Mouse (Mus musculus) cerebellum, adult 18-20 months (tissue): ENCODE measurements at regions not wholly inside any gene's neighbourhood (a gene's known extent, or its start where the extent isn't known, plus 50 kb on each side); places are given as distances from the start of the nearest gene placed in this dataset.
"Not testable (repeated sequence)": the region's sequence is repeated elsewhere in the genome, so short reads cannot be mapped to it uniquely, and the experiment has no call there.

Experiments
- DNase-seq, 2 experiments: peaks; one replicate each; pipeline ENCODE4 v3.0.0; 2021

- DNase-seq, result no peak
These were observed 60.2 kb upstream of the Pim1 start for GRCm38 (mm10) chr17:29430401-29430800.

- no peak for DNase-seq
These were observed 59.7 kb upstream of the Pim1 start for GRCm38 (mm10) chr17:29430806-29431205.

- DNase-seq, result no peak
These were observed 58.8 kb upstream of the Pim1 start for GRCm38 (mm10) chr17:29431553-29432297.

DNA sequence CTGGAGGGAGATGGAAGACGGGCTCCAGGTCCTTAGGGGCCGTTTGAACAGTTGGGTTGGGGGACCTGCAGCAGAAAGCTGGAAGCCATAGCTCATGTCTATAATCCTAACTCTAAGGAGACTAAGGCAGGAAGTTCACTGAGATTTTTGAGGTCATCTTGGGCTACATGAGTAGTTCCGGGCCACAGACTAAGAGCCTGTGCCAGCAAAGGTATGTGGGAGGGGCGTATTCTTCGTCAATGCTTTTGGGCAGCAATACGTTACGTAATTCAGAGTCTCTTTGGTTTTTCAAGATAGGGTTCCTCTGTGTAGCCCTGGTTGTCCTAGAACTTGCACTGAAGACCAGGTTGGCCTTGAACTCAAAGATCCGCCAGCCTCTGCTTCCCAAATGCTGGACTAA, 57.9 kb upstream of the Pim1 start:
- no peak for DNase-seq

DNA sequence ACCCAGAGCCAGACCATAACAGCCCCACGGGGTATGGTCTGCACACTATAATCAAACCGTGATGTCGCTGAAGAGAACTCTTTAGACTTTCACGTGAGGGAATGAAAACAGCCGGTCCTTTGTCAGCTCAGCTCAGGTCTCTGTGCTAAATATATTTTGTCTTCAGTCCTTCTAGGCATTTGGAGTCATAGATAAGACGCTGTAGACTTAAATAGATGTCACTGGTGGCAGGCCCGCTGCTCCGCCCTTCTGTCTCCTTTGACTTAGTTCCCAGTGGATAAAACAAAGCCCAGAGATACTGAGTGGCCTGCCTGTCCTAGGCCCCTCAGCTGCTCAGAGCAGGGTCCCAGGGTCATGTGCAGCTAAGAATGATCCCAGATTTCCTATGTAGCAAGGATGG, 57.2 kb upstream of the Pim1 start:
- no peak for DNase-seq

- DNase-seq, result no peak
These were observed 56.2 kb upstream of the Pim1 start for GRCm38 (mm10) chr17:29434074-29434944.

DNA sequence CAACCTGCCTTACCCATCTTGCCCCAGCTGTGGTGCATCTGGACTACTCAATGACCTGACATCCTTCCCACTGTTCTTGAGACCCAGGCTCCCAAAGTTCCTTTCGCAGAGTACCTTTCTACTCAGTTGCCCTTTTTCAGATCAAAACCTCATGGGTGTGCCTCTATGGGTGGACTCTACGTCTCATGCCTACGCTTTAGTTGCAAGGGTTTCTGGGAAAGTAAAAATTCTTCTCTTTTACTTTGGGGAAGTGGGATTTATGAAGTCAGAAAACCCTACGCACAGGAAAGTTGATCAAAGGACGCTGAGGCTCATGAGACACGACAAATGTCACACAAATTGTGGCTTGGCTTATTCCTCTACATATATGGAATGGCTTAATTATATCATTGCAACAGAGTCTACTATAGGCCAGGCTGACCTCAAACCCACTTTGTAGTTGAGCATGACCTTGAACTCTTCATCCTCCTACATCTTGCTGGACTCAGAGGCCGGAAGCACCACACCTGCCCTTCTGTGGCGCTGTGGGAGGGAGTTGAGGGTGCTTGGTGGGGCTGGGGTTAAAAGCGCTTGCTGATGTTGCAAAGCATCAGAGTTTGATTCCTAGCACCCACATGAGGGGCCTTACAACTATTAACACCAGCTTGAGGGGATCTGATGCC, 55.1 kb upstream of the Pim1 start:
- DNase-seq, result no peak

DNA sequence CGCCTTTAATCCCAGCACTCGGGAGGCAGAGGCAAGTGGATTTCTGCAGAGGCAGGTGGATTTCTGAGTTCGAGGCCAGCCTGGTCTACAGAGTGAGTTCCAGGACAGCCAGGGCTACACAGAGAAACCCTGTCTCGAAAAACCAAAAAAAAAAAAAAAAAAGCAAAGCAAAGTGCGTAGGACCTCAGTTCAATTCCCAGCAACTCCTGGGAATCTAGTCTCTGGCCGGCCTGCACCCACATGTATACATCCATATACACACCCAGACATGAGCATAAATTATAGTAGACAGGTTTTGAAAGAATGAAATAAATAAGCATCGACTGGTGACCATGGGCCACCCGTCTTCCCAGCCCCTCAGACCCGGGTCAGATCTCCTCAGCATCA, 54.1 kb upstream of the Pim1 start:
- DNase-seq, result not testable (repeated sequence)

GRCm38 (mm10) chr17:29436871-29437534, 53.5 kb upstream of the Pim1 start:
- DNase-seq, result peak; percentile 67

DNA sequence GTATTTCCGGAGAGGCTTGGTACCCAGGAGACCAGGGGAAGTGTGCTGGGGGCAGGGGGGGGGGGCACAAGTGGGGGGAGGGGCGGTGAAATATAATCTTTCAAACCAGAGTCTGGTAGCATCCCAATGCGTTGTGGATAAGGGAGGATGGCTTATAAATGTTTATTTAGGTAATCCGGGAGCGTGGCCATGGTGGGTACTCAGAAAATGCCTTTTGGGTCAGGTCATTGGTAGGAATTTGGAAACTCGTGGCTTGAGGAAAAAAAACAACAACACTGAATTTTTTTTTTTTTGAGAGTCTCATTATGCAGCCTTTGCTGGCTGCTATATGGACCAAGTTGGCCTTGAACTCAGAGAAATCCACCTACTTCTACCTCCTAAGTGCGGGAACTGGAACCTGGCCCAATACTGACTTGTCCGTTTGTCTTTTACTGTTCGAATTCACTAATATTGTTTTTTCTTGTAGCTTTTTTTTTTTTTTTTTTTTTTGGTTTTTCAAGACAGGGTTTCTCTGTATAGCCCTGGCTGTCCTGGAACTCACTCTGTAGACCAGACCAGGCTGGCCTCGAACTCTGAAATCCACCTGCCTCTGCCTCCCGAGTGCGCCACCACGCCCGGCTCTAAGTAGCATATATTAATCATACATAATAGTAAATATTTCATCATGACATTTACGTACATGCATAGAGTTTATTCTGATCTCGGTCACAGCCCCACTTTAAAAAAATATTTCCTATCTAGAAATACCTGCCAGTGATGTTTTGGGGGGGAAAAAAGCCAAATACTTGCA, 52.8 kb upstream of the Pim1 start:
- no peak for DNase-seq

DNA sequence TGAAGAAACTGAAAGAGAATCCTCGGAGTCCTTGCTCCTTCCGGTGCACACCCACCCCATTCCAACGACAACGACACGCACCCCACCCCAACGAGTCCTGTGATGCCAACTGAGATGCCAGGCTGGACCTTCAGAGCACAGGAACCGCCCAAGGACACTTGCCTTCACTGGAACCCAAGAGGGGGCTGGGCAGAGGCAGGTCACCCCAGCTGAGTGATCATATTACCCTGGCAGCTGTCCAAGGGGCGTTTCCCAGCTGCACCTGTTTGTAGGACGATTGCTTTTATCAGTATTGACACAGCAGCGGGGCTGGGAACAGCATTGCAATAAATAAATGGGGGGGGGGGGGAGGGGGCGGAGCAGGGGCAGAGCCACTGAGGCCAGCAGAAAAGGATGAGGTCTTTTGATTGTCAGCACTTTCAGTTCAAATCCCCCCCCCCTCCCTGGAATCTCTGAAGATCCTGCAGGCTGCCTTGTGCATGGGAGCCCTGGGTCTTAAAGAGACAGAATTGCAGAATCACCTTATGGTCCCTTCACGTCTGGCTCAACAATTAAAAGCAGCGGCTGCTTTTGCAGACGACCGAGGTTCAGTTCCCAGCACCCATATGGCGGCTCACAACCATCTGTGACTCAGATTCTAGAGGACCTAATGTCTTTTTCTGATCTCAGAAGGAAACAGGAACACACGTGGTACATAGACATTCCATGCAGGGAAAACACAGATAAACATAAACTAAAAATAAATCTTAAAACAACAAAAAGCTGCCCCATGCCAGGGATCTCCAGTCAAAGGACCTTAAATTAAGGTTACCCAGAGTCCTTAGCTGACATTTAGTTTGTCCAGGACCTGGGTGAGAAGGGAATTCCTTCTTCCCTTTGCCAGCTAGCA, 52.0 kb upstream of the Pim1 start:
- DNase-seq, result peak in 1 of 2 experiments; percentile 12

DNA sequence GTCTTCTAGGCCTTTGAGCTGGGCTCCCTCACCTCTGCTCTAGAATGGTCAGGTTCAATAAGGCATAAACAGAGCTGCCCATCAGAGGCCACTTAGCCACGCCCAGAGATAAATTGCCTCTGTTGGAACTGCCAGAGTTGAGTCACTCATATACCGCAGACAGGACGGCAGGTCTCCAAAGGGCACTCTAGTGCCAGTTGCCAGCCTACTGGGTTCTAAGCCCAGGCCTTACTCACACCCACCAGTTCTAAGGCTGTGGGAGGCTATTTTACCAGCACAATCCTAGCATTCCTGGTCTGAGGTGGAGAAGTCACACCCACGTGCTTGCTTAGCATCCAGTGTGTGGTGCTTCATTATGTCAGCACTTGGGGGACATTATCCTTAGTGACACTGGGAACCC, 50.6 kb upstream of the Pim1 start:
- no peak for DNase-seq

DNA sequence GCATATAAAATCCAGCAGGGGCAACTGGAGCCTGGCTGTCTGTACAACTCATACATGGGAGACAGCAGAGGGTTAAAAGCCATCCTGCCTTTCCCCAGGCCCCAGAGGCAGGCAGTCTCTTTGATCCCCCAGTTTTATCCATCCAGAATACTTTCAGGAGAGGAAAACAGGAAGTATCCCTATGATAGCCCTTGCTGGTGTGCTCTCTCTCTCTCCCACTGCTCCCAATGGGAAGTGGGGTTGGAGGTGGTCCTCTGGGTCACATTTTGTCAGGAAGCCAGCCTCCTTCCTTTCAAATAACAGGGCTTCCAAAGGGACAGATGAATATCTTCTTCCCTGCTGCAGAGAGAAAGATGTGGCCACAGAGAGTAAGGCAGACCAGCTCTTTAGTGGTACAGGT, 50.1 kb upstream of the Pim1 start:
- DNase-seq, result no peak
